Mouse (Mus musculus) frontal cortex, postnatal 25 days (tissue): Measurements from ENCODE around the gene H2afy.

Source experiments
- DNase-seq, 2 experiments: peaks; one replicate each; pipeline ENCODE4 v3.0.0; 2022; ENCODE audit warnings: low spot score in 2 of 2

H2afy gene

DNA sequence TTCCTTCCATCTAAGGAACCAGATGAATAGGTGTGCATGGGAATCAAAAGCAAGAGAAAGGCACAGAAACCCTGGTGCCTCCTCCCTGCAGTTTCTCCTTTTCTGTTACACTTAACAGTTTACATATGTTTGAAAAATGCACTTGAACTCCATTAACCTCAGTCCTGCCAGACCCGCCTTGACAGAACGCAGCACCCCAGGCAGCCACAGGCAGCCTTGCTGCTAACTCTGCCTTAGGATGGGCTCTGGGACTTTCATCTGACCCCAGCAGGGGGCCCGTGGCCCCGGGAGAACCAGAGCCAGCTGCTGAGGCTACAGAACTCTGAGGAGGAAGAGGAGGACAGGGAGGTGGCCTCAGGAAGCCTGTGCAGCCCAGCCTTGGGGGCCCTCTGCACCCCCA lies 23.7 kb downstream of the H2afy start:
- no peak for DNase-seq

DNA sequence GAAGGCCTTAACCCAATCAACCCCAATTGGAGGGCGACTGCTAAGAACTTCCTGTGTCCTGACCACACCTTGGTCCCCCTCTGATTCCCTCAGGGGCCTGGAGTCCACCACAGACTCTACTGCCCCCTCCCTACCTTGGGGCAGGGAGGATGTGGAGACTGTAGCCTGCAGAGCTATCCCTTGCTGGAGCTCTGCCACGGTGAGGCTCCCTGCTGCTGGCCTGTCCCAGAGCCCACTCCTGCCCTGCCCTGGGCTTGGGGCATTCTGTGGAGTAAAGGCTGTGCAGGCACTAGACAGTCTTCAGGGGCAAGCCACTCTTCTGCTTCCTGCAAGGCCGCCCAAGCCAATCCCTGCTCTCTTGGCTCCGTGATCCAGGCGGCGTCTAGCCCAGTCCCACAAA lies 24.6 kb downstream of the H2afy start:
- DNase-seq = no peak

DNA sequence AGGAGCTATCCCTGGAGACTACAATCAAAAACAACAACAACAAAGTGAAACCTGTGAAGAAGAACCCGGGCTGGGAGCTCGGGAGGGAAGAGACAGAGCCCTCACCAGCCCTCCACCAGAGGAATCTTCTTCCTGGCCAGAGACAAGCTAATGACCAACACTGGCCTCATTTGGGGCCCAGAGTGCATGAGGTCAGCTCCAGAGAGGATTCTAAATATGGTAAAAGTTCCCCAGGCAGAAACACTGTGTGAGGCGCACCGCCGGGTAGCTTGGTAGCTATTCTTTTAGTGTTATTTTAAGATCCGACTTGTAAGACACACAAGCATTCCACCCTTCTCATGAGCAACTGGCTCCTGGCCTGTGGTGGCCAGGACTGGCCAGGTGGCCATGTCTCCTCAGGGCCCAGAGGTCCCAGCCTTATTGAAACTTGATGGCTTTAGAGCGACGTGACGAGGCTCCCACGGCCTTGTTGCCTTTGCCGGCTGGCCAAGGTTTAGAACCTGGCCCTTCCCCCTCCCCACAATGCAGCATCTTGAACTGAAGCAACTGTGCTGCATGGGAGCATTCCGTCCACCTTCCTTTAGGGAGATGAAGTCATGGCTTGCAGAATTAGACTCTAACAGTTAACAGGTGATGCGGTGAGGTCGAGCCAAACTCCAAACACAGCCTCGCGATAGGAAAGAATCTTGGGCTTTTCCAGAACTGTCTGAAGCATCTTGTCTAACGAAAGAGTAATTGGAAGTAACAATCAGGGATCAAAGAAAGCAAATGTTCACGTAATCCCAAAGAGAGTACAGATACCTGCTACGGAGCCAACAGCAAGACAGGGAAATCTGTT lies 25.2 kb downstream of the H2afy start:
- no peak for DNase-seq

DNA sequence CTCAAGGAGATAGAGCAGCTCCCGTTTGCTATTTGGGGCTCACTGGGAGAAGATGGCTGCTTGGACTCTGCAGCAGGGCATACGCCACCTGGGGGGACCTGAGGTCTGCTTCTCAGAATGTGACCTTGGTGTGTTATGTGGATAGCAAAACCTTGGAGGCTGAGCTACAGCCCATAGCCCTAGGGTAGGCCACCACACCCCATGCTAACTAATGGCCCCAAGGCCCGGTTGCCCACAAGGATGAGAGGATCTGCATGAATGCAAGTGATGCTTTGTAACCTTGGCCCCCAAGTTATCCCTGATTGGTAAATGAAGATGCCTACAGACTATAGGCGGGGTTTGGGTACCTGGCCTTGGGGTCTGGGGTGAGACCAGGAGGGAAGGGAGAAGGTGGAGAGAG lies 26.5 kb downstream of the H2afy start:
- DNase-seq = no peak

DNA sequence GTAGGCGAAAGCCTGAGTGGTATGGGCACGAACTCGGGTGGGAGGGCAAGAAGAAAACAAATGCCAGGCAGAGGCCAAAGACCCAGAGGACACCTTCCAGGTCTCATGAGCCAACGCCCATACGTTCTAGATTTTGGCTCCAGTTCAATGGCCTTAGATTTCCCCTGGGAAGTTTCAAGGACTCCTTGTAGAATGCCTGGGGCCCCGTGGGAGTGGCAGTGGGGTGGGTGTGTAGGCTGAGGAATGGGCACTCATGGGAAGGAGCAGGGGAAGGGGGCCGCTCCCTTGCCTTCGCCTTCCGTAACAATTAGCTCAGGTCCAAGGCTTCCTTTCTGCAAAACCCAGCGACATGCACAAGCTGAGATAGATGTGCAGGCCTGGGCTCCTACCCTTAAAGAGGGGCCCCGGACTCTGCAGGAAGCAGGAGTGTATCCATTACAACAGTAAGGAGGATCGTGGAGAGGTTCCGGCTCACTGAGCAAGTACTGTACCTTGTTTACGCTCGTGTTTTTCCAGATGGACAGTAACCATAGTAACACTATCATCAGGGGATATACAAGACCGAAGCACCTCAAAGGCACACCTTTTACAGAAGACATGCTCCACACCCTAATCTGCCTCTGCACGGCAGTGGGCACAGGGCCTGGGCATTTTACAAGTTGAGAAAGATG lies 27.2 kb downstream of the H2afy start:
- DNase-seq = no peak

DNA sequence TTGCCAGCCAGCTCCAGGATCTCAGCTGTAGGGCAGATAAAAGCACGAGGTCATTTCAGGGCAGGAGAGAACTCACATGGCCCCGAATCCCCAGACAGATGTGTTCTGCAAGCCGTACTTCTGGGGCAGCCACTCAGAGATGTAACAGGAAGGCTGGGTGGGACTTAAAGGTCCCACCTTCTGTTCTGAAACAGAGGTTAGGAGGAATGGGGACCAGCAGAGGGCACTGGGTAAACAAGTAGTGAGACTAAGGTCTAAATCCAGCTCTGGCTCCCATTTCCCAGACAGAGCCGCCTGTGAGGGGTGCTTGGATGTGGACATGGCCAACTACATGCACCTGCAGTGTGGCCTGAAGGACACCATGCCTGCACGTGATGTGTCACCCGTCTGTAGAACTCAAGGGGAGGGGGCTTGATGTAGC lies 31.2 kb downstream of the H2afy start:
- no peak for DNase-seq

DNA sequence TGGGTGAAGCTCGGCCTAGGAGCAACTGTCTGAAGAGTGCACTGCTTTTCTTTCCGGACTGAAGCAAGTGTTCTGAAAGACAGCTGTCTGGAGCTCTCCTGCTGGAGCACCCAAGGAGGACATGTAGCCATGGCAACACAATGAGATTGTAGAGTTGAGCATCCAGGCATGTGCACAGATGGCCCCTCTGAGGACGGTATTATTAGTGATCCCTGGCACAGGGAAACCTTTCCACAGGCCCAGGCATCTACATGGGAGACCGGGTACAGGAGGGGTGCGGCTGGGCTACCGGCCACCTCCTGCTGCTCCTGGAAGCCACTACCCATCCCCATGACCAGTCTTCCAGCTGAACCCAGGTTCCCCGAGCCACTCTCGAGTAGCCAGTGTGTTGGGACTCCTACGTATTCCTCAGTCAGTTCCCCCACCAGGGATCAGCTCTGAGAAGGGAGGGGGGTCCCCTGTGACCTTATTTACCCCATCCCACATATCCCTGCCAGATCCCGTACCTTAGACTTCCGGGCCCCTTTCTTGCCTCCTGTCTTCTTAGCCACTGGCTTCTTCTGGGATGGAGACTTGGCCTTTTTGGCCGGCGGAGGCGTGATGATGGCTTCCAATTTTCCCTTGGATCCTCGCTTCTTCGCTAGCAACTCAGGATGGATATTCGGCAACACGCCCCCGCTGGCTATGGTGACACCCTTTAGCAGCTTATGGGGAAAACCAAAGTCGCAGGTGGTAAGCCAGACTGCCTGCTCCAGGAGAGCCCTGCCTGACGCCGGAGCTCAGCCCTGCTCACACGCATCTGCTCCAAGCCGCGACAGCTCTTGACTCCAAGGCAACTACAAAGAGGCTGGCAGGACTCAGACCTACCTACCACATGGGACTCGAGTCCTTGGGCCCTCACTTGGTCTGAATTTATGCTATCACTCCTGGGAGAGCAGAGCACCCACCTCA lies 32.1 kb downstream of the H2afy start:
- DNase-seq = no peak

DNA sequence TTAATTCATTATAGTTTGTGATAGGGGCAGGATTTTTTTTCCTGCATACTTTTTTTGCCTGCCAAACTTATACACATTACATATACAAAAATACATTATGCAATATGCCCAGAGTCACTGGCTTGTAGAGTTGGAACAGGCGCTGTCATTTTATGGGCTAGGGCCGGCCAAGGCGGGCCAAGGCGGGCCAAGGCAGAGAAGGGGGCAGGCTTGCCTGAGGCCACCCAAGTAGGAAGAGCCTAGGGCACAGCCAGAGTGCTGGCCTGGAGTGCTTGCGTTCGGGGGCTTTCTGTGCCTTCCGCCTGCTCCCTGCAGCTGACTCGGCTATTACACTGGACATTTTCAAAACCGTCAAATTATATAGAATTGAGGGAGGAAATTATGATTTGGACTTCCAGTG lies 34.0 kb downstream of the H2afy start:
- no peak for DNase-seq

DNA sequence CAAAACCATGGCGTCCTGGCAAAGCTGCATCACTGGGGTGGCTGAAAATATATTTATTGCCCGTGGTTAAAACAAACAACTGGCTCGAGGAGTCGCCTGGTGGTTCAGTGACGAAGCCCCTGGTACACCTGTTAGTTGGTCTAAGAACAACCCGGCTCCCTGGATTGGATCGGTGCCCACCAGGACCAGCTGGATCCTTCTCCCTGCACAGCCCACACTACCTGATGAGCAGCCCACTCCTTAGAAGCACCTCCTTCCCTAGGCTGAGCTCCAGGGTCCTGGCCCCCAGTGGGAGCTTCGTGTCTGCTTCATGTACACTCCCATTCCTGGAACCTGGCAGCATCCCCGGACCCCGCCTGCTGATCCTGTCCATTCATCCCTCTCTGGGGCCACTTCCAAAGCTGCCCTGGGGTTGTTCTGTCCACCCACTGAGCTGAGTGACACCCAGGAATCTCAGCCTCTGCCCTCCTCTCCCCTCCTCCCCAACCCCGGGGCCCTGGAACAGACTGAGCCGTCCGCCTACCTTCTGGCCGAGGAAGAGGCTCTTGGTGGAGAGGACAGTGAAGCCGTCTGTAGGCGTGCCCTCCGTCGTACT lies 40.5 kb downstream of the H2afy start:
- no peak for DNase-seq

DNA sequence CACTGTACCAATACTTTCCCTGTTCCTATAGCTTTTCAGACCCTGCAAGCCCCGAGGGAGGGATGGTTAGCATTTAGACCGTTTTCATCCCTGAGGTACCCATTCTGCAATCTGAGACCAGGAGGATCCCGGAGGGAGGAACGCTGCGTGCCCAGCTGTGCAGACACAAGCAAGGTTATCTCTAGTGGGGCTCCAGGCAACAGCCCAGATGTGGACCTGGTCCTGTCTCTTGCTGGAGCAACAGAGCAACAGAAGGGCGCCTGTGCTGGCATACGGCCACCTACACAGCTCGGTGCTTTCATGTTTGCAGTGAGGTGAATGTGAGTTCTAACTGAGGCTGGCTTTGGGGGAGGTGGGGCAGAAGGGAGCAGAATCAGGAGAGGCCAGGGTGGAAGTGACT lies 41.6 kb downstream of the H2afy start:
- DNase-seq = no peak

DNA sequence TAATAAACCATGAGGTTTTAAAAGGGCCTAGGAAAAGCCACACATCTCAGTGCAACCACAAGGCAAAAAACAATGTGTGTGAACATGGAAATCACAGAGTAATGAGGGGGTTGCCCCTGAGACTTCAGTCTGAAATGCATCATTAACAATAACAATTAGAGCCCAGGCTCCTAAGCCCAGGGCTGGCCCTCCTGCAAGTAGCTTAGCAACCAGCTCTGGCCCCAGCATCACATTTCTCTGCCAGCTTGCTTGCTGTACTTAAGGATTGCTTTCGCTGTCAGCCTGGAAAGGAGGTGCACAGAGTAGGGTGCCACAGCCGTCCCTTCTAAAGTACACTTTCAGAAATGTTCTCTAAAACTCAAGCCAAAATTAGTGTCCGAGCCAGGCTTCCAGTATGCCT lies 42.5 kb downstream of the H2afy start:
- no peak for DNase-seq

DNA sequence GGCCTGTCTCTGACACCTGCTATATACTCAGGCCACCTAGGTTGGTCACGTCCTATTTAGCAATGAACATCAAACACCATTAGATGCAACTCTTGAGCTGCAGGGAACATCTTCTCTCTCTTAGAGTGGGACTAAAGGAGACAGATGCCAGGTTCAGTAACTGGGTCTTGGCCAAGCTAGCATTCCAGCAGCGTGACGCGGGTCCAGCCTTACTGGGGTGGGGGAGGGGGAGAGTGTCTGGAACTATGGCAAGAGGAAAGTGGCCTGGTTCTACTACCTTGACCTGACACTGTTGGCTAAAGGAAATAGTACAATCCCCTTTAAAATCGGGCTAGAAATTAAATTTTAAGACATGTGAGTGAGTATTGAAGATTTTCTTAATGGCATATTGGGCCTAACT lies 43.6 kb downstream of the H2afy start:
- no peak for DNase-seq

DNA sequence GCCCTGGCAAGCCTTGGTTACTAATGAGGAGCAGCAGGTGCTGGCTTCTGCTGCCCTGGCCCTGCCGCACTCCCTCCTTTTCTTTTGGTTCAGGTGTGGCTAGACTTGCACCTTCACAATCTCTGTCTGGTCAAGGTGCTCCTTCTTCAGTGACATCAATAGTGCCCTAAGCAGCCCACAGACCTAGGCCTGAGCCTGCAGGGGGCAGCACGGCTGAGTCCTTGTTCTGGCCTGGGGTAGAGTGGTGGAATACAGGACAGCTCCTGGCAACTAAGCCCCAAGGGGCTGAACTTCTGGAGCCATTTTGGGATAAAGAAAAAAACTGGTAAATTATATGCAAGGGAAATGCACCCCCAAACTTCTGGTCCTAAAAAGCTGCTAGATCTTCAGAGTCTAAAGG lies 45.6 kb downstream of the H2afy start:
- no peak for DNase-seq

DNA sequence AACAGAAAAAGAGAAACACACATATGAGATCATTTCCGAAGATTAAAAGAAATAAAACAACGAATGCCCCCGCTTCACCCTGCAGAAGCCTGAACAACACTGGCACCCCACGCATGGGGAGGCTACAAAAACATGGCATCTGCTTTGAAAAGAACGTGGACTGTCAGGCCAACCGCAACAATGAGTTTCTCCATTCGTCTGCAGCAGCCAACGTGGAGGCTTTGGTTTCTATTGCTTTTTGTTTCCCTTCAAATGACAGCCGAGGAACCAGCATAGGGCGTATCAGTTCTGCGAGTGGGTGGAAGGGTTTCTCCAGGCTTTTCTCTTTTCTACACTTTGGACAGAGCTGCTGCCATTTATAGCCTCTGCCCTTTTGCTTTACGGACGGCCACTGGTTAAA lies 47.6 kb downstream of the H2afy start:
- DNase-seq = no peak

DNA sequence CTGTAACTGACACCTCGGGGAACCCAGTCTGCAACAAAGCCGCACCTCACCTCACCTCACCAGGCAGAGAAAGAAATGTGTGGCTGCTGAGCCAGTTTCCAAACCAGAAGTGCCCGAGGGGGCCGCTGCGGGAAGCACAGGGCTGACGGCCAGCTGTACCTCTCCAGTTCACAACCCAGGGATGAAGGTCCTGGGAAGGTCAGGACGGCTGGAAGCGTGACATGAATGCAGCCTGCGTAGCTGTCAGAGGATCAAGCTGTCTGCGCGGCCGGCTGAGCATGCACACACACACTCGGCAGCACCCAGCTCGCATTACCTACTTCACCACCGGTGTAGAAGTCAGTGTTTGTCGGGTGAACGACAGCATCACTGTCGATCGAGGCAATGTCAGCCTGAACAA lies 48.2 kb downstream of the H2afy start:
- DNase-seq = no peak

DNA sequence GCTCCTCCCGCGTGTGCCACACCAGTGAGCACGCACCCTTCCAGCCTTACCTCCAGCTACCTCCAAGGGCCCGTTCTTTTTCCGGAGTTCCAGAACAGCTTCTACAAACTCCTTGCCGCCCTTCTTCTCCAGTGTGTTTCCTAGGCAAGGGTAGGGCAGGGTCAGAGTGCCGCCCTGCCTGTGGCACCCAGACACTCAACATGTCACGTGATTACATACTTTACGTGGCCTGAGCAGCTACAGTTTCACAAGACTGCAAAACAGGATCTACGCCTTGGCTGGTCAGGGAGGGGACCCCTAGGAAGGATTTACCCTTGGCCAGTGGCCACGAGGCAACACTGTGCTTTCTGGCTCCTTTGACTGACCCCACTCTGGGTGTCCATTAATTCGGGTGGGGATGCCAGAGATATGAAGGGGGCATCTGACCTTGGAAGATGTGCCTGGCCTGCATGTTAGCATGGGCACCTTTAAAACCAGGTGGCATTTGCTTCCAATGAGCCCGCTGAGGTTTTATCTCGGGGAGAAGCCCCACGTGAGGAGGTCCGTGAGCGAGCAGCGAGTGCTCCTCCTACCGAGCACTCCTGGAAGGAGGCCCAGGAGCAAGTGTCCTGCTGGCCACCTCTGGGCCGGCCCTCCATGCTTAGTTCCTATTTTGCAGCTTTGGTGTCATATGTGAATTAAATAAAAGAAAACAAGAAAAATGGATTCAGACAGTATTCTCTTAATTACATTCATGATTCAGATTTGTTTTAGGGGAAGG lies 51.8 kb downstream of the H2afy start:
- DNase-seq = no peak

DNA sequence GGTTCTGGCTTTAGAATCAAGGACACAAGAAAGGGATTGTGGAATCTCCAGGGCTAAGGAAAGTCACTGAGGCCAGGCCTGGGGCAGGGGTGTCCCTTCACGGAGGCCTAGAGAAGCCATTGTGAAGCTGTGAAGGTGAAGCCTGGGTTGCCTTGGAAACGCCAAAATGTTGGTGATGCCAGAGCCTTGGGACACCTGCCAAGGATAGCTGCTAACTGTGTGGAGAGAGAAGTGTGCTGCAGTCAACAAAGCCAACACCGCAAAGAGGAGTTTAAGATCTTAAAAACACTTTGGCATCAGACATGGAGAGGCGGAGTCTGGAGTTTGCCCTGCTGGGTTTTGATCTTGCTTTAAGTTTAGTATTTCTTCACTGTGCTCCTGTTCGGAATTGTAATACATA lies 54.5 kb downstream of the H2afy start:
- DNase-seq = no peak

DNA sequence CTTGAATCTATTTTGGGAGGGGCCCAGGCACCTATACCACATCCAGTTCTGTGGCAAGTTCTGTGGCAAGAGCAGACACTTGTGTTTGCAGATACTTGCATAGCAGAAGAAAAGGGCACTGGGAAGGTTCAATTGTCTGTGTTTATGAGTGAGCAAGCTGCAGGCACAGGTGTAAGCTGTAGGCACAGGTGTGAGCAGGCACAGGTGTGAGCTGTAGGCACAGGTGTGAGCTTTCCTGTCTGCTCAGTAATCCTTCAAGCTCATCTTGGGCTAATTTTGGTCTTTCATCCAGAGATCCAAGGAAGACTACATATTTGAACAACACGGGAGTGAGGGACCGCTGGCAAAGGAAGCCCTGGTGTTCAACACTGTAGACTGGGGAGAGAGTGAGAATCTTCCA lies 56.5 kb downstream of the H2afy start:
- DNase-seq = no peak

DNA sequence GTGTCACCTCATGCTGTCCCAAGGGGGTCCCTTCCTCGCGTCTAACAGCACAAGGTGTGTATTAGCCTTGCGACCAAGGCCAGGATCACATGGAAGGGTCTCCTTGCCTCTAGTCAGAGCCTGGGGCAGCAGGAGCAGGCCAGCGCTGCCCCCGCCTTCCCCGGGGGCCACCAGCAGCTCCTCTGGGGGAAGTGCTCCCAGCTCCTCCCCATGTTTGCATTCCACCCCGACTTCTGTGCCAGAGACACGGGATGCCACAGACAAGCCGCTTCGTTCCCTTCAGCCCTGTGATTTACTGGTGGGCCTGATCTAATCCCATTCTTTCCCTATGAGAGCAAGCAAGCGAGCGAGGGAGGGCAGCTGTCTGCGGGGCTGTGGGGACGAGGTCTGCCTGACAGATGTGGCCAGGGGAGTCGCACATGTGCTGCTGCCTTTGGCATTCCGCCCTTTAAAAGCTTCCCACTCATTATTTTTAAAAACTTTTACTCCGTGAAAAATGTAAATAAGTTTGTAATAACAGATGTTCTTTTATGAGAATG lies 57.4 kb downstream of the H2afy start:
- DNase-seq = no peak

DNA sequence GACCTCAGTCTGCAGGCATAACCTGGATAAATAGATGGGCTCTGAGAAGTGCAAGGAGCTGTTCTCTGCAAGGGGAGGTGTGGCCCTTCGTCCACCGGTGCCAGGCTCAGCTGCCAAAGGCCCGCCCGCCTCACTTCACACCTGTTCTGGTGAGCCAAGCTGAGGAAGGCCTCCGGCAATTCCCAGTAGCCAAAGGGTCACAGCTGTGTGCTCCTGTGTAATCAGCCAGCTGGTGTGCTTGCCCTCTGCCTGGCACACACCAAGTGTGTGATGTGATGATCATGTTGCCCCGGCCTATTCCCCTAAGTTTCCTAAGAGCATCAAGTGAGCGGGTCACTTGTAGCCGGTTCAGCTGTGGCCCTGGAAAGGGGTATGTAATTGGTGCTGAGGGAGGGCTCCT lies 60.2 kb downstream of the H2afy start:
- no peak for DNase-seq

DNA sequence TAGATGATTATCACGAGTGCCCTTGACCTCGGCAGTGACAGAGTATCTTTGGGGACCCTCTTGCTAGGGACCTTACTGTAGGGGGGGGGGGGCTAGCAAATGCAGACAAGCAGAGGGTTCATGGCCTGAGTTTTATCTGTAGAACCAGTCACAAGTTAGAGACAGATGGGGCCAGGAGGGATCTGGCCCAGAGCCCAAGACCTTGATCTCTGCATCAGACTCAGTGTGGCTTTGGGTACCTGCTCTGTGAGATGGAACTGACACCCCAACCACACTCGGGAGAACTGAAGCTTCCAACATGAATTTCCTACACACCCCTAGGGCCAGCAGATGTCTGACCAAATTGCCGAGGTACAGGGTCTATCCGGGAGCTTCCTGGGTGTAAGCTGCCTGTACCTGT lies 63.0 kb downstream of the H2afy start:
- DNase-seq = no peak
